Mouse (Mus musculus) cerebellum, postnatal 14 days (tissue): ENCODE measurements around the gene Abhd17b.
"Not testable (repeated sequence)": the region's sequence is repeated elsewhere in the genome, so short reads cannot be mapped to it uniquely, and the experiment has no call there.

Experiments used
- DNase-seq, 2 experiments: peaks; one replicate each; pipeline ENCODE4 v3.0.0; 2021; ENCODE audit warnings: mixed read lengths in 2 of 2

Abhd17b gene

DNA sequence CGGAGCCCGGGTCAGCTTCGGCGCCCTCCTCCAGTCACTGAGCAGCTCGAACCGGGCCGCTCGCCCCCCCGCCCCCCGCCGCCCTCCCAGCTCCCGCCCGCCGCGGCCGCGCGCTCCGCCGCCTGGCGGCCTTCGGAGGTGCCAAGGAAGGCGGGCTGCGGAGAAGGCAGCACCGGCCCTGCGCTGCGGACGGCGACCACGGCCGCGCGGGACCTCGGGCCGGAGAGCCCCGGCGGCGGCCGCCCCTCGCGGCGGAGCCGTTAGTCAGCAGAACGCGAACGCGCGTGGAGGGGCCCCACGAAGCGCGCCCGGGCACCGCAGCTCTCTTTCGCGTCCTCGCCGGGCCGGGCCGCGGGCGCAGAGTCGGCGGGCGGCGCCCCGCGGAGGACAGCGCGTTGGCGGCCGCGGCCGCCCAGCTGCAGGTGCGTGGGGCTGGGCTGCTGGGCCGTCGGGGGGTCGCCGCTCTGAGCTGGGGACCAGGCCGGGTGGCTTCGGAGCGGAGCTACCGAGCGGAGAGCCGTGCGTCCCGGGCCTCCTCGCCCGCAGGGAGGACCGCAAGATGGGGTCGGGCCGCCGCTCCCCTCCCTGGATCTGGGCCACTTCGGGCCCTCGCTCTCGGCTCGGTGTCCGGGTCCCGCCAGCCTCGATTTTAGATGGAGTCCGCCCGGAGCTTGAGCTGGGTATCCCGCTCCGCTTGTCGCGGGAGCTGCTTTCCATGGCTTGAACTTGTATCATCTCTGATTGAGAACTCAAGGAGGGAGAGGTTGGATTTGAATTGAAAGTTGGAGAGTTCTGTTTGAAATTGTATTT, at the start of gene Abhd17b:
Gene Abhd17b, plus strand, starts transcription at position 14 of the 810 bp plus-strand sequence.
- DNase-seq, result peak; percentile 78

DNA sequence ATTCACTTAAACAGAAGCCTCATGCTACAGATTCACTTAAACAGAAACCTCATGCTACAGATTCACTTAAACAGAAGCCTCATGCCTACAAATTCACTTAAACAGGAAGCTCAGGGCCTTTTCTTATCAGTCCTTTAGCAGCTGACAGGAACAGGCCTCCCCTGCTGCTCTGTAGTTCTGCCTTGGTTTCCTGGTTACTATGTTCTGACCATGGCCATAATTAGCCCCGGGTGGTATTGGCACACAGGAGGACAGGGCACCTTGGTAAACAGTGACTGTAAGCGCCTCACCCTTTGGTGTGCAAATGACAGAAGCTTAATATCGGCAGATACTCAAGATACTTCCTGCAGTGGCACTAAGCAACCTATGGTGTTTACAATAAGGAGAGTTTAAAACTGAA, 49.1 kb upstream of the Abhd17b start:
- DNase-seq, result no peak

GRCm38 (mm10) chr19:21605294-21605693, 47.7 kb upstream of the Abhd17b start:
- no peak for DNase-seq

GRCm38 (mm10) chr19:21610240-21610639, 42.7 kb upstream of the Abhd17b start:
- DNase-seq, result peak in 1 of 2 experiments; percentile 6

DNA sequence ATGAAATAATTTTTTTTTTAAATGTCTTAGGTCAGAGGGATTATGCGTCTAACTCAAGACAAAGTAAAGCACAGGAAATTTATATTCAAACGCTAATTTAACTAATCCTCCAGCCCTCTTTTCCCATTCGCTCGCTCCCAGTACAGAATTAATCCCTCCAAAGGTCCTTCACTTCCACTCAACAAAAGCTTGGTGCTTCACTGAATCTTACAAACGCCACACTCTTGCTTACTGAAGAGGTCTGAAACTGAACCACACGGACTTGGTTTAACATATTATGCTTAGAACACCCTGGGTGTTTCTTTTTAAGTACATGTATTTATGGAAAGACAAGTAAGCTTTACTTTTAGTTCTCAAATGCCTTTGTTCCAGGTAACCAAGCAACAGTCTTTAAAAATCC, 41.7 kb upstream of the Abhd17b start:
- DNase-seq, result no peak

DNA sequence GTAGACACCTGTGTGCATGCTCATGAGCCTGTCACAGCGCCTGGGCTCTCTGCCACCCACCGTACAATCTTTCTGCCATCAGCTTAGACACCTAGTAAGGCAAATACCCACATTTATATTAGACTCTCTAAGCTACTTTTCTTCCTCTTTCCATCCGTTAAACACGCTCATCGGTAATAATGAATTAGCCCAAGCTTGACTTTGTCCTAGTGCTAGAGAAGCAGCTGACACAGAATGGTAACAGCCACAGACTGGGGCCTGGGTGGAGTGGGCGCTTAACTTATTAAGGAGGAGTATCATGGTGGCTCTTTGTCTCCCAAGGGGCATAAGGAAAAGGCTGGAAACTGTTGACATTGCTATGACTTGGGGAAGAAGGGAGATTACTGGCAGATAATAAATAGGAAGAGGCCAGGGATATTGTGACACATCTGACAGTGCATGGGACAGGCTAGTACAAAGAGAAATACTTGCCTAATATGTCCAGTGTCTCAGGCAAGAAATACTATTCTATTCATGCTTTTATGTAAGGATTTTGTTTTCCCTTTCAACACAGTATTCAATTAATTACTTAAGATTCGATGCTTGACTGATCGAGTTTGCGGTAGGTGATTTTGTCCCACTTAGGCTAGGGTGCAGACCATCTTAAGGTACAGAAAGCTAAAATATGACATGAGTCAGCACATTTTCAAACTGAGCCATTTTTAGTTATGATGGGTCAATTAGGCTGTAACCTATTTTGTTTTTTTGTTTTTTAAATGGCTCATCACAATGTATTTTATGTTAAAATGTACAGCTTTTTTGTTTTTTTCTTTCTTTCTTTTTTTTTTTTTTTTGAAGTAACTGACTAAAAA, 41.0 kb upstream of the Abhd17b start:
- no peak for DNase-seq

- no peak for DNase-seq
These were observed 37.2 kb upstream of the Abhd17b start for GRCm38 (mm10) chr19:21615801-21616200.

DNA sequence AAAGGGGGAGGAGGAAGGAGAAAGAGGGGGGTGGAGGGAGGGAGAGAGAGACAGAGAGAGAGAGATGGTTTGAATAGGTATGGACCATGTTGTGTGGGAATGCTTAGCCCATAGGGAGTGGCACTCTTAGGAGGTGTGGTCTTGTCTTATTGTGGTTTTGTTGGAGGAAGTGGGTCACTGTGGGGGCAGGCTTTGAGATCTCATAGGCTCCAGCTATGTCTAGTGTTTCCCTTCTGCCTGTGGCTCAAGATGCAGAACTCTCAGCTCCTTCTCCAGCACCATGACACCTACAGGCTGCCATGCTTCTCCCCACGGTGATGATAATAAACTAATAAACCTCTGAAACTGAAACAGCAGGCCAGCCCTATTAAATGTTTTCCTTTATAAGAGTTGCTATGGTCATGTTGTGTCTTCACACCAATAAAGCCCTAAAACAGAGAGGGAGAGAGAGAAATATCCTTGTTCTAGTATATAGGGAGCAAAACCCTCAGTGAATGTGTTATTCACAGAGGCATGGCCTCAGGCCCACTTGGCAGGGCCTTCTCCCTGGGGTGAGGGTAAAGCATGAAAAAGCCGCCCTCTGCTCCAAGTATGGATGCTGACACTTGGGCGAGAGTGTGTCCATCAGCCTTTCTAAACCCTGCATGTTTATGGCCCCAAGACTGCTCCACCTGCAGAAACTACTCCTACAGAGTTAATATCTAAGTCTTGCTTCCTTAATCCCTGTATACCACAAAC, 29.4 kb upstream of the Abhd17b start:
- peak; percentile 39 to 54 for DNase-seq

DNA sequence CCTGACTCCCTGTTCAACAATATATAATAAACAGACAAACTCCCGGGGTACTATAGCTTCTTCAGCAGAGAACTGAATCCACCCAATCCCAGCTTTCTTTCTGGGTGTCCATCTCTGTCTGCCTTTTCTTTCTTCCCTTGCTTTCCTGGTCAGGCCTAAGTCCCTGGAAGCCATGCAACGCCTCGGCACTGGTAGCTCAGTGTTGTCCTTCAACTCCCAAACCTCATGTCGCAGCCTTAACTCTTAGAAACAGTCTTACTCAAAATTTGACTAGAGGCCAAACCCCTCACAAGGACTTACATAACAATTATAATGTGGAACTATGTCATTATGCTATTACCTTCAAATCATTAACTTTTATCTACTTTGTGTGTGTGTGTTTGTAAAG, 28.8 kb upstream of the Abhd17b start:
- DNase-seq, result no peak

DNA sequence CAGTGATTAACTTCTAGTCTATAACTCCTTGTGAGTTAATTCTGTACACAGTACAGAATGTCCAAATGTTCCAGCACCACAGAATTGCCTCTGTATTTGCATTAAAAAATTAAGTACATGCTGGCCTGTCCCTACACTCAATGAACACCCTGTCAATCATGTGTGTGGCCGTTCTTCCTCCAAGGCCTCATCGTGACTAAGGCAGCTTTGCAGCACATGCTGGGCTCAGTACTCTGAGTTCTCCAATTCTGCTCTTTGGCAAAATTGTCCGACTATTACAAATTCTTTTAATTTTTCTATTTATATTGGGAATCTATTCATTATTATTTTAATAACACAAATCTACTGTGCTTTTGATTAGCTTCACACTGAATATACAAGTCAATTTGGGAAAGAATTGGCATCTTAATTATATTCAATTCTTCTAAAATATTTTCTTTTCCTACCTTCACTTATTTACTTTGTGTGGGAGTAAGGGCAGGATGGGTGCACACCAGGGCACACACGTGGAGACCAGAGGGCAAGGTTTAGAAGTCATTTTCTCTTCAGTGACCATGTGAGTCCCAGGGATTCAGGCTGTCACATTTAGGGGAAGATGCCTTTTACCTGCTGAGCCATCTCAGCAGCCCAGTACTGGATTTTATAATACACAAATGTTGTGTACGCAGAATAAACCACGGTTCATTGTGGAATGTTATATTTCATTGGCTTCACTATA, 26.6 kb upstream of the Abhd17b start:
- DNase-seq, result no peak

- not testable (repeated sequence) for DNase-seq
These were observed 24.5 kb upstream of the Abhd17b start for GRCm38 (mm10) chr19:21628440-21628839.

GRCm38 (mm10) chr19:21629030-21629429, 24.0 kb upstream of the Abhd17b start:
- no peak for DNase-seq

GRCm38 (mm10) chr19:21629501-21629900, 23.5 kb upstream of the Abhd17b start:
- no peak for DNase-seq

- no peak for DNase-seq
These were observed 22.2 kb upstream of the Abhd17b start for GRCm38 (mm10) chr19:21630656-21631331.

GRCm38 (mm10) chr19:21635406-21635805, 17.6 kb upstream of the Abhd17b start:
- no peak for DNase-seq

- no peak for DNase-seq
These were observed 16.1 kb upstream of the Abhd17b start for GRCm38 (mm10) chr19:21636907-21637306.

- no peak for DNase-seq
These were observed 15.3 kb upstream of the Abhd17b start for GRCm38 (mm10) chr19:21637672-21638071.

- no peak for DNase-seq
These were observed 9.1 kb upstream of the Abhd17b start for GRCm38 (mm10) chr19:21643935-21644334.

GRCm38 (mm10) chr19:21645301-21645700, 7.7 kb upstream of the Abhd17b start:
- no peak for DNase-seq

DNA sequence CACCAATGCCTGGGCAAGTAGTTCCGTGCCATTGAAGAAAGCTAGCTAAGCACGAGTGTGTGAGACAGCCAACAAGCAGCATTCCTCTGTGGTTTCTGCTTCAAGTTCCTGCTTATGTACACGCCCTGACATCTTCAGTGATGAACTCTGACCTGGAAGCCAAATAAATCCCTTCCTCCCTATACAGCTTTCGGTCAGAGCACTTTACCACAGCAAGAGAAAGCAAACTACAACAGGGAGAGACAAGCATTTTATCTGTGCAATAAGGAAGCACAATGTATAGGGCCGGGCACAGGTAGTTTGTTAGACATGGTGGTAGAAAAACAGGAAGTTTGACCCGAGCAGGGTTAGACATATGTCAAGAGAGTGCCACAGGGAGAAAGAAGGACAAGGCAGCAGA, 6.8 kb upstream of the Abhd17b start:
- no peak for DNase-seq

GRCm38 (mm10) chr19:21651664-21652063, 1.3 kb upstream of the Abhd17b start:
- DNase-seq, result no peak
